Comparison of ENCODE assay signal across 15 mouse cellular contexts in the genomic region with DNA sequence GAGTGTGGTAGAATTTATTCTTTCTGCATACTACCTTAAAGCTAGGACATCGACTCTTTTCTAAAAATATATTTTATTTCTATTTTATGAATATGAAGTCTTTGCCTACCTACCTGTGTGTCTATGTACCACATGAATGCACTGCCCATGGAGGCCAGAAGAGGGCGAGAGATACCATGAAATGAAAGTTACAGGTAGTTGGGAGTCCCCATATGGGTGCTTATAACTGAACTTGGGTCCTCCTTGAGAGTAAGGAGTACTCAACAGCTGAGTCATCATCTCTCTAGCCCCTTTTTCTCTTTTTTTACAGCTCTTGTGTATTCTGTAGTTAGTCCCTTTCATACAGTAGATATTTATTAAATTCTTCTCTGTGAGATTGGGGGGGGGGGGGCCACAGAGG.
"Had no signal": no experiment of that assay in that cellular context is flagged by ENCODE, and none has a peak within 500 bp of the region (broad histone marks: within the 10 kb centered on the region; RNA-seq: fewer than 3 reads in every experiment).

No protein-coding gene starts in this region.

- H3K36me3 ChIP-seq: kidney, embryonic 15.5 days; limb, embryonic 12.5 days; lung, embryonic 15.5 days; midbrain, embryonic 13.5 days; neural tube, embryonic 15.5 days had no signal

- H3K4me3 ChIP-seq: kidney, embryonic 15.5 days; limb, embryonic 12.5 days; lung, embryonic 15.5 days; midbrain, embryonic 13.5 days; myocyte; neural tube, embryonic 15.5 days had no signal

- H3K27ac ChIP-seq: kidney, embryonic 15.5 days; limb, embryonic 12.5 days; lung, embryonic 15.5 days; midbrain, embryonic 13.5 days; neural tube, embryonic 15.5 days had no signal

- H3K4me1 ChIP-seq: kidney, embryonic 15.5 days; limb, embryonic 12.5 days; lung, embryonic 15.5 days; midbrain, embryonic 13.5 days; neural tube, embryonic 15.5 days had no signal

- ATAC-seq: midbrain, embryonic 13.5 days had no signal

- DNase-seq: kidney, adult 2 months; kidney, postnatal 14 days; layer of hippocampus, postnatal 36 days; liver; lung, postnatal 14 days; right cerebral cortex, adult 18-20 months; right cerebral cortex, postnatal 25 days; thymus, adult 18-20 months; thymus, postnatal 25 days had no signal

- H3K27me3 ChIP-seq: kidney, embryonic 15.5 days; limb, embryonic 12.5 days; lung, embryonic 15.5 days; midbrain, embryonic 13.5 days; neural tube, embryonic 15.5 days had no signal

- H3K9ac ChIP-seq: kidney, embryonic 15.5 days; limb, embryonic 12.5 days; lung, embryonic 15.5 days; midbrain, embryonic 13.5 days; neural tube, embryonic 15.5 days had no signal

- H3K9me3 ChIP-seq: kidney, embryonic 15.5 days; limb, embryonic 12.5 days; lung, embryonic 15.5 days; midbrain, embryonic 13.5 days; neural tube, embryonic 15.5 days had no signal

- H3K4me2 ChIP-seq: kidney, embryonic 15.5 days; limb, embryonic 12.5 days; lung, embryonic 15.5 days; midbrain, embryonic 13.5 days; neural tube, embryonic 15.5 days had no signal
